Mouse (Mus musculus) heart, adult 8-10 months (tissue): ENCODE measurements around the gene Cnrip1. TPM values are rescaled to one million over a fixed set of nuclear protein-coding genes. Genes with fewer than 3 reads are reported as not detected.

ENCODE experiments used
- DNase-seq: peaks from one replicate; pipeline ENCODE4 v3.0.0; 2022; ENCODE audit warnings: low spot score
- total RNA-seq, 4 experiments: library from RNA; stranded (reverse); gene quantifications; 2 replicates each; pipeline ENCODE4 v1.2.4; 2022

The Cnrip1 gene
- total RNA-seq, 4 experiments from 2014 or later: 3.0 to 3.4 (median 3.2) TPM

GRCm38 (mm10) chr11:17106936-17107335, 55.5 kb downstream of the Cnrip1 start:
- DNase-seq: no peak

GRCm38 (mm10) chr11:17107359-17107758, 56.0 kb downstream of the Cnrip1 start:
- DNase-seq: no peak

GRCm38 (mm10) chr11:17112419-17113090, 61.2 kb downstream of the Cnrip1 start:
- DNase-seq: no peak

- no peak for DNase-seq
These were observed 75.0 kb downstream of the Cnrip1 start for GRCm38 (mm10) chr11:17126418-17126817.

Other genes starting within 250 kb of the Cnrip1 start
- gene Fbxo48, start 100.2 kb upstream of the Cnrip1 start, total RNA-seq: under 1 TPM; 0.11 to 0.28 (median 0.19) TPM
- 1 to 10 TPM; 3.6 to 7.9 (median 4.4) TPM for gene Plek, start 795 bp downstream of the Cnrip1 start, total RNA-seq
- 10 to 100 TPM; 63.5 to 67.1 (median 64.5) TPM for gene Ppp3r1, start 107.7 kb downstream of the Cnrip1 start, total RNA-seq
- 10 to 100 TPM; 10.7 to 14.1 (median 11.2) TPM for gene Wdr92, start 130.5 kb downstream of the Cnrip1 start, total RNA-seq
- gene Pno1, start 160.0 kb downstream of the Cnrip1 start, total RNA-seq: 10 to 100 TPM; 31.5 to 36.2 (median 35.2) TPM
- gene C1d, start 206.0 kb downstream of the Cnrip1 start, total RNA-seq: 10 to 100 TPM; 32.9 to 38.0 (median 36.5) TPM